Mouse (Mus musculus) C3H10T1/2 (cell line): ENCODE measurements around the gene Zbtb43. TPM values are rescaled to one million over a fixed set of nuclear protein-coding genes. Genes with fewer than 3 reads are reported as not detected.

ENCODE experiments used
- polyA plus RNA-seq, 2 experiments: library from polyadenylated mRNA; unstranded; fragments of >200 nt; fragmentation: generic; extraction: Trizol; gene quantifications; one replicate each; pipeline ENCODE4 v1.2.1; 2012; ENCODE audit warnings: missing spikeins in 2 of 2

Zbtb43 gene
- polyA plus RNA-seq = 1 to 10 TPM in 1 of 2 experiments, under 1 TPM in 1; 0.39 to 4.8 TPM

DNA sequence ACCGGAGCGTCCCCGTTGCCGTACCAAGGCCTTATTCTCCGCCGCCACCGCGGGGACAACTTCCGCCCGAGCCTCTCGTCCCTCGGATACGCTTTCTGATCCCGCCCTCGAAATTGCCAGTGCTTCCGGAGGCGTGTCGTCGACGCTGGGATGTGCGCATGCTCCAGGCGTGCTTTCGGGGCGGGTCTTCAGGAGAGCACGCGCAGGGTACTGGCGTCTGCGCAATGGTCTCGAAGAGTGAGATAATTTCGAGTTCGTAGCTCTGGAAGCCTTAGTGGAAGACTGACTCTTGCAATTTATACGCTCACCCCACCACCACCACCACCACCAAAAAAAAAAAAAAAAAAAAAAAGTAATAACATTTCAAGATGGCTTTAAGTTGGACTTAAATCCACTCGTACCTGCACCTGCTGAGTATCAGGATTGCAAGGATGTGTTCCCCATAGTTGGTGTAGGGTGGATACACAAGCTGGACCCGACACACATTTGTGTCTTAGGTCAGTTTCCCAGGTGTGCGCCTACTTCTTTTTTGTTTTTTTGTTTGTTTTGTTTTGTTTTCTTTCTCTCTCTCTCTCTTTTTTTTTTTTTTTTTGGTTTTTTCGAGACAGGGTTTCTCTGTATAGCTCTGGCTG, at the start of gene Zbtb43:
Zbtb43 (minus strand) TSS at position 94 of the 632 bp plus-strand sequence.

DNA sequence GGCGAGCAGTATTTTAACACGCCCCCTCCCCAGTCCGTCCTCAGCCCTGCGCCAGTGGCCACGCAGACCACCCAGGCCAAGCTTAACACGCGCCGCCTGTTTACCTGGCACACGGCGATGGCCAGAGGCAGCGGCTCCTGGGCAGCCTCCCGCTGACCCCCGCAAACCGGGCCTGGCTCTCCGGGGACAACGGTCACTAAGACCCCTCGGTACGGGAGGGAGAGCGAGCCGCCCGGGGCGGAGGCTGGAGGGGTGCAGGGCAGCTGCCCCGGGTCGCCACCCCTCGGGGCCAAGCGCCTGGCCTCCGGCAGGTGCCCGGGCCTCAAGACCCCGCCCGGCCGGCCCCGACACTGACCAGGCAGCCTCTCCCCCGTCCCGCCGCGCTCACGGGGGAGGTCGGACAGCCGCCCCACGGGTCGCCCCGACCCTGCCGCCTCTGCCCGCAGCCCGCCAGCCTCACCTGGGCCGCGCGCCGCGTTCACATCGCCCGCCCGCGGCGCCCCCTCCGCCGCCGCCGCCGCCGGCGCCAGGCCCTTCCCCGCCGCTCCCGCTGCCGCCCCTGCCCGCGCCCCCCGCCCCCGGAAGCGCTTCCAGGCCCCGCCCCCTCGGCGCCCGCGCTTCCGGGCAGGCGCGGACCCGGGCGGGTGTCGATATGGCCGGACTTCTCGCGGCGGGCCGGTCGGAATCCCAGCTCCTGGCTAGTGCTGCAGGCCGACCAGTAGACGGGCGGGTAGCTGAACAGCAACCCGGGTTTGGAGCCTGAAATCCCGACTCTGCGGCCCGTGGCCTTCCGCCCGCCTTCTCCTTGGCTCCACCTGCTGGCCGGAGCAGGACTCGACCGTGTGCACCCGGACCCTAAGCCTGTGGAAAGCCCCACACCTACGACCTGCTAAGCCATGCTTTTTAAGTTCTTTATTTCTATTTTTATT, 37.3 kb downstream of the Zbtb43 start, which contains the start of gene Zbtb34:
Zbtb34 (minus strand) TSS at position 554 of the 929 bp plus-strand sequence.

Other genes with a start within 250 kb of the Zbtb43 start
- gene Ralgps1, start 97.1 kb downstream of the Zbtb43 start, polyA plus RNA-seq = under 1 TPM; 0.22 to 0.59 TPM
- gene Zbtb34, start 37.2 kb downstream of the Zbtb43 start, polyA plus RNA-seq = 1 to 10 TPM in 1 of 2 experiments, under 1 TPM in 1; 0.13 to 2.1 TPM
- gene Lmx1b, start 172.0 kb upstream of the Zbtb43 start, polyA plus RNA-seq = not detected